Mouse (Mus musculus) midbrain, embryonic 11.5 days (tissue): ENCODE measurements around the gene Nr2c2ap. TPM values are rescaled to one million over a fixed set of nuclear protein-coding genes. Genes with fewer than 3 reads are reported as not detected.

Experiments used
- ATAC-seq: fragments of 200-750 bp; cut with Nextera tagmentation; 2 replicates; pipeline ENCODE4 v1.8.0; 2017; ENCODE audit warnings: moderate TSS enrichment, moderate library complexity; ENCODE audit not compliant: low FRiP score
- DNase-seq: peaks from one replicate; pipeline ENCODE4 v3.0.0; 2015; ENCODE audit warnings: low spot score; ENCODE audit errors: missing footprints
- H3K27ac ChIP-seq: fragments of 300-500 bp; sonication (generic); 2 replicates; pipeline ENCODE4 v1.5.1; 2014; ENCODE audit warnings: low read depth, low read length
- H3K27me3 ChIP-seq: fragments of 300-500 bp; sonication (generic); 2 replicates; pipeline ENCODE4 v1.6.1; 2014; ENCODE audit warnings: mild to moderate bottlenecking, low read length, moderate library complexity, mixed read lengths; ENCODE audit not compliant: control insufficient read depth, insufficient read depth
- H3K36me3 ChIP-seq: fragments of 300-500 bp; sonication (generic); 2 replicates; pipeline ENCODE4 v1.6.1; 2014; ENCODE audit warnings: mild to moderate bottlenecking, low read length, moderate library complexity, mixed read lengths; ENCODE audit not compliant: control insufficient read depth, insufficient read depth
- H3K4me1 ChIP-seq: fragments of 300-500 bp; sonication (generic); 2 replicates; pipeline ENCODE4 v1.6.1; 2014; ENCODE audit warnings: low read length; ENCODE audit not compliant: control insufficient read depth, insufficient read depth
- H3K4me2 ChIP-seq: fragments of 300-500 bp; sonication (generic); 2 replicates; pipeline ENCODE4 v1.6.1; 2014; ENCODE audit warnings: mild to moderate bottlenecking, moderate library complexity
- H3K4me3 ChIP-seq: fragments of 300-500 bp; sonication (generic); 2 replicates; pipeline ENCODE4 v1.5.1; 2014; ENCODE audit warnings: low read depth, low read length
- H3K9ac ChIP-seq: fragments of 300-500 bp; sonication (generic); 2 replicates; pipeline ENCODE4 v1.6.1; 2014; ENCODE audit warnings: low read length
- H3K9me3 ChIP-seq: fragments of 300-500 bp; sonication (generic); 2 replicates; pipeline ENCODE4 v1.6.1; 2016; ENCODE audit warnings: low read length; ENCODE audit not compliant: control insufficient read depth
- WGBS: fragments of 180-500 bp; shearing (Covaris S2); extraction: QIAGEN DNeasy Blood & Tissue Kit; methylation state at CpG from one replicate; pipeline ENCODE4 v1.1.7; 2014; 5-methylcytosine and 5-hydroxymethylcytosine counted together
- polyA plus RNA-seq: library from polyadenylated mRNA; unstranded; fragments of >200 nt; fragmentation: Nextera tagmentation; extraction: Ambion mirVana; gene quantifications from 2 replicates; pipeline ENCODE4 v1.2.1, GENCODE M21; 2014

The Nr2c2ap gene
- polyA plus RNA-seq, 1 experiment from 2014 or later = 14.3 TPM

DNA sequence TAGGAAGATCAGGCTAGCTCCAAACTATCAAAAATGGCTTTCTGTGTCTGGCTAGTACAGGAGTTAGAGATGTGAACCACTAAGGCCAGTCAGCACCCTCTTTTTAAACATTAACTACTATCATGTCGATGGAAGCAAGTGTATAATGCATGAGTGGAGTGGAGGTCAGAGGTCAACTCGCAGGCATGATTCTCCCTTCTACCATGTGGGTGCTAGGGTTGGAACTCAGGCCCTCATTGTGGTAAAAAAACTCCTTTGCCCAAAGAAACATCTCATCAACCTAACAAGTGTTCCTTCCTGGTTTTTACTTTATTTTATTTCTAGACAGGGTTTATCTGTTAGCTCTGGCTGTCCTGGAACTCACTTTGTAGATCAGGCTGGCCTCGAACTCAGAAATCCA, 39.6 kb downstream of the Nr2c2ap start:
- no peak overlapping the region for H3K4me3 ChIP-seq
- no peak for ATAC-seq
- peaks cover 12% of the 10 kb centered on the region; the same call in 1 of the 2 replicates for H3K4me1 ChIP-seq
- no peak overlapping the region for H3K9ac ChIP-seq
- no peak overlapping the region for H3K27ac ChIP-seq
- no peaks in the 10 kb centered on the region for H3K9me3 ChIP-seq
- H3K27me3 ChIP-seq = peaks cover 4% of the 10 kb centered on the region; the same call in 1 of the 2 replicates
- no peak for DNase-seq
- WGBS = 78% methylated on average over 3 of the region's 3 CpGs
- H3K4me2 ChIP-seq = no peak overlapping the region
- no peaks in the 10 kb centered on the region for H3K36me3 ChIP-seq

DNA sequence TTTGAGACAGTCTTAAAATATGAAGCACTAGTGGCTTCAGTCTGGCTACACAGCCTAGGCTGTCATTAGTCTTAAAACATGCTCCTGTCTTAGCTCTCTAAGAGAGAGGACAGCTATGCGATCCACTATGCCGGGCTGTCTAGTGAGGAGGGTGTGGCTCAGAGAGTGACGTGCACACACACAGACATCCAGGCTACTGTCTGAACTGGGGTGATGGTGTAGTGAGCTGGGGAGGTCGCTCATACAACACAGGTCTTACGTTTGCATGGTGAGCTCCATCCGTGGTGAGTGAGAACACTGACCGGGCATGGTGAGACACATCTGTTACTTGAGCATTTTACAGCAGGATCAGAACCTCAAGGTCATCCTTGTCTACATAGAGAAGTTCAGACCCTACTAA, 40.1 kb downstream of the Nr2c2ap start:
- Histone ChIP-seq H3K27me3 (no peaks in the 10 kb centered on the region), H3K4me1 (peaks cover 12% of the 10 kb centered on the region; the same call in 1 of the 2 replicates), H3K4me2 (no peak overlapping the region), H3K4me3 (no peak overlapping the region), H3K9me3 (no peaks in the 10 kb centered on the region), H3K36me3 (no peaks in the 10 kb centered on the region), H3K27ac (no peak overlapping the region), H3K9ac (no peak overlapping the region)
- DNase-seq = no peak
- ATAC-seq = no peak
- WGBS = 91% methylated on average over 7 of the region's 7 CpGs

GRCm38 (mm10) chr8:70172043-70172681, 41.0 kb downstream of the Nr2c2ap start, which contains the start of gene Tmem161a:
Gene Tmem161a, plus strand, starts transcription at chr8:70172356.
- Histone ChIP-seq H3K27ac (no peak within 1 kb of the TSS), H3K36me3 (peaks cover 3% of the 10 kb centered on the region; the same call in 1 of the 2 replicates)
- WGBS = 2% methylated on average over 27 of the region's 27 CpGs

GRCm38 (mm10) chr8:70173320-70173719, 42.2 kb downstream of the Nr2c2ap start:
- Histone ChIP-seq H3K4me1 (peaks cover 10% of the 10 kb centered on the region; the same call in 1 of the 2 replicates), H3K27ac (no peak overlapping the region), H3K4me2 (no peak overlapping the region), H3K36me3 (peaks cover 3% of the 10 kb centered on the region; the same call in 1 of the 2 replicates), H3K9ac (no peak overlapping the region), H3K9me3 (no peaks in the 10 kb centered on the region), H3K4me3 (no peak overlapping the region), H3K27me3 (no peaks in the 10 kb centered on the region)
- 91% methylated on average over 5 of the region's 5 CpGs for WGBS
- ATAC-seq = no peak
- DNase-seq = no peak

More at GRCm38 (mm10) chr8:70172043-70172681, 41.0 kb downstream of the Nr2c2ap start, which contains the start of gene Tmem161a:
- H3K9ac ChIP-seq = peak within 1 kb of the TSS; percentile 70
- no peaks in the 10 kb centered on the region for H3K27me3 ChIP-seq
- H3K4me1 ChIP-seq = peaks cover 10% of the 10 kb centered on the region; the same call in 1 of the 2 replicates
- H3K9me3 ChIP-seq = no peaks in the 10 kb centered on the region
- H3K4me2 ChIP-seq = peak within 1 kb of the TSS; percentile 52
- peak; percentile 98 for DNase-seq
- peak; percentile 97 for ATAC-seq
- peak within 1 kb of the TSS; percentile 72 for H3K4me3 ChIP-seq

GRCm38 (mm10) chr8:70174079-70174478, 42.9 kb downstream of the Nr2c2ap start:
- Histone ChIP-seq H3K9me3 (no peaks in the 10 kb centered on the region), H3K27ac (no peak overlapping the region), H3K36me3 (peaks cover 3% of the 10 kb centered on the region; the same call in 1 of the 2 replicates), H3K4me2 (no peak overlapping the region), H3K27me3 (no peaks in the 10 kb centered on the region), H3K4me3 (no peak overlapping the region), H3K9ac (0 out of 2 replicates have a peak overlapping the region, but pooled peaks have one; percentile 30), H3K4me1 (peaks cover 10% of the 10 kb centered on the region; the same call in 1 of the 2 replicates)
- no peak for ATAC-seq
- WGBS = 92% methylated on average over 7 of the region's 7 CpGs
- peak; percentile 81 for DNase-seq

DNA sequence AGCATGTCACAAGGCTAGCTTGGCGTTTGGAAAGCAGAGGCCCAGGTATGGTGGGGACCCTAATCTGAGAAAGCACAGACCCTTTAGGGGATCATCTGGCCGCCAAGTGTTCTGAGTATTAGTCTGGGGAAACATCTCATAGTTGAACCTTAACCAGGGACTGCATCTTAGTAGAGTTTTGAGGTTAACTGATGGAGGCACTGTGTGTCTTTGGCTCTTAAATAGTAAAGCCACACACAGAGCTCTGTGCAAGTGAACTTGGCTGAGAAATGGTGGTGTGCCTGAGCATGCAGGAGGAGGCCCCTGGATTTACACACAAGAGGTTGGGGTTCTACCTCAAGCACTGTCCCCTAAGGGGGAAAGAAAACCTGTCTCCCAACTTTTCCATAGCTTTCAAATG, 47.1 kb downstream of the Nr2c2ap start:
- Histone ChIP-seq H3K27ac (no peak overlapping the region), H3K36me3 (peaks cover 3% of the 10 kb centered on the region; the same call in 1 of the 2 replicates), H3K27me3 (no peaks in the 10 kb centered on the region), H3K4me1 (peaks cover 6% of the 10 kb centered on the region; the same call in 1 of the 2 replicates), H3K9ac (no peak overlapping the region), H3K9me3 (no peaks in the 10 kb centered on the region), H3K4me2 (no peak overlapping the region), H3K4me3 (no peak overlapping the region)
- 91% methylated on average over 2 of the region's 2 CpGs for WGBS
- no peak for ATAC-seq
- peak; percentile 23 for DNase-seq

GRCm38 (mm10) chr8:70179082-70179481, 47.9 kb downstream of the Nr2c2ap start:
- Histone ChIP-seq H3K27ac (no peak overlapping the region), H3K4me1 (peaks cover under 1% of the 10 kb centered on the region; the same call in 1 of the 2 replicates), H3K4me2 (no peak overlapping the region), H3K9me3 (no peaks in the 10 kb centered on the region), H3K4me3 (no peak overlapping the region), H3K27me3 (no peaks in the 10 kb centered on the region), H3K36me3 (peaks cover 3% of the 10 kb centered on the region; the same call in 1 of the 2 replicates), H3K9ac (no peak overlapping the region)
- ATAC-seq = no peak
- 97% methylated on average over 4 of the region's 4 CpGs for WGBS
- peak; percentile 78 for DNase-seq

GRCm38 (mm10) chr8:70181212-70181902, 50.2 kb downstream of the Nr2c2ap start:
- H3K4me1 ChIP-seq = no peaks in the 10 kb centered on the region
- ATAC-seq = peak; percentile 23; the same call in 1 of the 2 replicates
- no peaks in the 10 kb centered on the region for H3K9me3 ChIP-seq
- DNase-seq = no peak
- WGBS = 83% methylated on average over 15 of the region's 16 CpGs
- H3K27me3 ChIP-seq = no peaks in the 10 kb centered on the region
- H3K4me2 ChIP-seq = no peak overlapping the region
- H3K9ac ChIP-seq = no peak overlapping the region
- no peak overlapping the region for H3K27ac ChIP-seq
- no peak overlapping the region for H3K4me3 ChIP-seq
- H3K36me3 ChIP-seq = peaks cover 3% of the 10 kb centered on the region; the same call in 1 of the 2 replicates

- Histone ChIP-seq H3K4me1 (no peaks in the 10 kb centered on the region), H3K4me2 (no peak overlapping the region), H3K9me3 (no peaks in the 10 kb centered on the region), H3K36me3 (peaks cover under 1% of the 10 kb centered on the region; the same call in 1 of the 2 replicates), H3K4me3 (no peak overlapping the region), H3K27ac (no peak overlapping the region), H3K9ac (no peak overlapping the region), H3K27me3 (no peaks in the 10 kb centered on the region)
- WGBS = 73% methylated on average over 2 of the region's 2 CpGs
- DNase-seq (no peak), ATAC-seq (0 out of 2 replicates have a peak, but pooled peaks have one; percentile 26)
Observed at GRCm38 (mm10) chr8:70181903-70182252, 50.7 kb downstream of the Nr2c2ap start.
